Mouse (Mus musculus): ENCODE measurements around the gene Npas4. TPM values are rescaled to one million over a fixed set of nuclear protein-coding genes. Genes with fewer than 3 reads are reported as not detected.
A peak's percentile ranks its signal among the peaks of the same experiment; 100 is the strongest.
"Not testable (repeated sequence)": the region's sequence is repeated elsewhere in the genome, so short reads cannot be mapped to it uniquely, and the experiment has no call there.

The Npas4 gene
- polyA plus RNA-seq, 1 experiment from 2014 or later = 0.14 TPM

DNA sequence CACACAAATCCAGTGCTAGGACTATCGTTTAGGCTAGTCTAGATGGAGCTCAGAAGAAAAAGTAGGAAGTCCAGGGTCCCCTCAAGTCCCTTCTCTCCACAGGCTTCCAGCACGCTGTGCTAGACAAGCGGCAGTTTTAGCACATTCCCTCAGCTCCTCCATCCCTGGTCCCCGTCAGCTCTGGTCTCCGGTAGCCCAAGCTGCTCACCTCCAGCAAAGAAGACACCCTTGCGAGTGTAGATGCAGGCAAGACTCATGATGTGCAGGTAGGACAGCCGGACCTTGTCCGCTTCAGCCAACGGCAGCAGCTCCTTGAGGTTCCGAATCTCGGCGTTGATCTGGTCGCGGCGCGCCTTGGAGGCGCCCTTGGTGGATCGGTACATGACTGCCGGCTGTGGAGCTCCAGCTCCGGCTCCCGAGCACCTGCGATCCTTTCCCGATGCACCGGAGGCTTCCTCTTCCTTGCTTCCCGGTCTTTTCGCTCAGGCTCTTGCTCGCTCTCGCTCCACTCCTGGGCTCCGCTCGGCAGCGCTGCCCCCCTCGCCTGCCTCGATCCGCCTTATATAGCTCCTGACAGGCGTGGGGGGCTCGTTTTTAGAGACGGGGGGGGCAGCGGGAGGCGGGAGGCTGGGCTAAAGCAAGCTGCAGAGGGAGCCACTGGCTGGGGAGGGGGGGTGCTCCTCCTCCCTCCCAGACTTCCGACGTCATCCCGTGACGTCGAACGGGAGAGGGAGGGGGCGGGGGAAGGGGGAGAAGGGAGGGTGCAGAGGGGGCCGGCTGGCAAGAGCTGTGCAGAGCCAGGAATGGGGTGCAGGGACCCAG, 471 bp downstream of the Npas4 start:
- WGBS = 17% methylated on average over 47 of the region's 47 CpGs
- H3K27ac ChIP-seq = no peak overlapping the region
- no peaks in the 10 kb centered on the region for H3K9me3 ChIP-seq
- ATAC-seq (ENCODE audit: low FRiP score) = peak; percentile 73
- H3K4me1 ChIP-seq = peaks cover 15% of the 10 kb centered on the region
- H3K27me3 ChIP-seq = peaks cover 99% of the 10 kb centered on the region
- H3K4me2 ChIP-seq = peak overlapping the region; percentile 52
- H3K4me3 ChIP-seq (replicated peaks) = peak overlapping the region; percentile 37
- H3K9ac ChIP-seq = peak overlapping the region; percentile 22
- H3K36me3 ChIP-seq (replicated peaks) = no peaks in the 10 kb centered on the region

- H3K4me2 ChIP-seq = peak overlapping the region; percentile 52
- peak overlapping the region; percentile 37 for H3K4me3 ChIP-seq (replicated peaks)
- ATAC-seq (ENCODE audit: low FRiP score) = no peak
- 4% methylated on average over 13 of the region's 13 CpGs for WGBS
- H3K9me3 ChIP-seq = no peaks in the 10 kb centered on the region
- H3K27ac ChIP-seq = no peak overlapping the region
- no peak overlapping the region for H3K9ac ChIP-seq
- peaks cover 15% of the 10 kb centered on the region for H3K4me1 ChIP-seq
- H3K36me3 ChIP-seq (replicated peaks) = no peaks in the 10 kb centered on the region
- peaks cover 99% of the 10 kb centered on the region for H3K27me3 ChIP-seq
These were observed 1.1 kb downstream of the Npas4 start for GRCm38 (mm10) chr19:4989013-4989412.

GRCm38 (mm10) chr19:4981767-4982166, 8.3 kb downstream of the Npas4 start:
- Histone ChIP-seq H3K36me3 (replicated peaks) (no peaks in the 10 kb centered on the region), H3K9ac (no peak overlapping the region), H3K27ac (no peak overlapping the region), H3K4me2 (no peak overlapping the region), H3K4me3 (replicated peaks) (no peak overlapping the region), H3K4me1 (no peaks in the 10 kb centered on the region), H3K27me3 (peaks cover 43% of the 10 kb centered on the region), H3K9me3 (no peaks in the 10 kb centered on the region)
- no peak for ATAC-seq (ENCODE audit: low FRiP score)

GRCm38 (mm10) chr19:4968236-4968635, 21.9 kb downstream of the Npas4 start:
- no peaks in the 10 kb centered on the region for H3K9me3 ChIP-seq
- 0 out of 2 replicates have a peak, but pooled peaks cover 3% of the 10 kb centered on the region for H3K27me3 ChIP-seq
- no peak overlapping the region for H3K4me3 ChIP-seq (replicated peaks)
- H3K36me3 ChIP-seq (replicated peaks) = peaks cover 35% of the 10 kb centered on the region
- H3K27ac ChIP-seq = no peak overlapping the region
- ATAC-seq (ENCODE audit: low FRiP score) = no peak
- H3K9ac ChIP-seq = no peak overlapping the region
- WGBS = 82% methylated on average over 2 of the region's 2 CpGs
- H3K4me2 ChIP-seq = no peak overlapping the region
- H3K4me1 ChIP-seq = peaks cover 3% of the 10 kb centered on the region; the same call in 1 of the 2 replicates

- peak within 1 kb of the TSS; percentile 85 for H3K4me2 ChIP-seq
- no peaks in the 10 kb centered on the region for H3K9me3 ChIP-seq
- H3K27me3 ChIP-seq = peaks cover 11% of the 10 kb centered on the region; the same call in 1 of the 2 replicates
- peak; percentile 96 for ATAC-seq (ENCODE audit: low FRiP score)
- H3K36me3 ChIP-seq (replicated peaks) = peaks cover 26% of the 10 kb centered on the region
- peak within 1 kb of the TSS; percentile 84 for H3K9ac ChIP-seq
- under 1% methylated on average over 34 of the region's 34 CpGs for WGBS
- peak within 1 kb of the TSS; percentile 86 for H3K4me3 ChIP-seq (replicated peaks)
- H3K27ac ChIP-seq = peak within 1 kb of the TSS; percentile 83
- H3K4me1 ChIP-seq = peaks cover 10% of the 10 kb centered on the region
These were observed 28.1 kb downstream of the Npas4 start, which contains the start of gene Mrpl11 for GRCm38 (mm10) chr19:4961928-4962601. Mrpl11 (plus strand) TSS chr19:4962147.

DNA sequence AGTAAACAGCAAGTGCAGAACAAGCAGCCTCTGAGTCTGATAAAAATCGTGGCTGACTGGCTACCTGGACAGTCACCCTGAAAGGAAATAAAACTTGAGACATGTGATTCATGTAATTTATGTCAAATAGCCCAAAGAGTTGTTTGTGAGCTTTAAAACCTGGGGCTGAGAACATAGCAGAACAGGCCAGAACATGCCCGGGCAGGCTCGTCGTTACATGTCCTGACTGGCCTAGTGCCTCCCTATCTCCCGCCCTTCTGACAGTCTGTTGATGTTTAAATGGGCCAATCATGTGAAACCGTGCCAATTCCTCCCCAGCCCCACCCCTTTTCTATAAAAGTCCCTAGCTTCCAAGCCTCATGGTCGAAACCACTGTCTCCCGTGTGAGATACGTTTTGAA, 41.5 kb downstream of the Npas4 start:
- H3K27me3 ChIP-seq; H3K4me1 ChIP-seq; H3K4me3 ChIP-seq (replicated peaks); H3K36me3 ChIP-seq (replicated peaks); H3K9me3 ChIP-seq; ATAC-seq (ENCODE audit: low FRiP score); H3K9ac ChIP-seq; H3K27ac ChIP-seq; H3K4me2 ChIP-seq: not testable (repeated sequence)
- 85% methylated on average over 9 of the region's 9 CpGs for WGBS

GRCm38 (mm10) chr19:4945540-4945939, 44.6 kb downstream of the Npas4 start:
- 42% methylated on average over 6 of the region's 6 CpGs for WGBS
- Histone ChIP-seq H3K4me2 (no peak overlapping the region), H3K9ac (no peak overlapping the region), H3K27me3 (peaks cover 22% of the 10 kb centered on the region), H3K27ac (no peak overlapping the region), H3K4me3 (replicated peaks) (no peak overlapping the region), H3K4me1 (peaks cover 19% of the 10 kb centered on the region), H3K9me3 (no peaks in the 10 kb centered on the region), H3K36me3 (replicated peaks) (no peaks in the 10 kb centered on the region)
- ATAC-seq (ENCODE audit: low FRiP score) = no peak

DNA sequence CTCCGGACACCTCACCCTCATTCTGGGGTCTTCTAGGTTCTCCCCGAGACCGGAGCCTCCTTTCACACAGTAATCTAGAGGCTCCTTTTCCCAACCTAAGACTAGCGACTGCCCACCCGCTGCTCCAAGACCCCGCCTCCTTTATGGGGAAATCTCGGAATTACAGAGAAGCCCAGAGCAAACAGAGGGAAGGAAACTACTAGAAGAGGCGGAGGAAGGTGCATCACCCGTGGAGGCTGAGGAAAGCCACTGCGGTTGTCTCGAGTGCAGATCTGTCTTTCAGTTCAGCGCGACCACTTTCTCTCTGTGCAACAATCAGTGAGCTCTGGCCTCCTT, 46.9 kb downstream of the Npas4 start:
- H3K4me2 ChIP-seq = peak overlapping the region; percentile 98
- ATAC-seq (ENCODE audit: low FRiP score) = no peak; the same call in 1 of the 2 replicates
- no peaks in the 10 kb centered on the region for H3K36me3 ChIP-seq (replicated peaks)
- H3K4me3 ChIP-seq (replicated peaks) = peak overlapping the region; percentile 67
- no peak overlapping the region for H3K27ac ChIP-seq
- peaks cover 19% of the 10 kb centered on the region for H3K4me1 ChIP-seq
- H3K27me3 ChIP-seq = peaks cover 29% of the 10 kb centered on the region
- peak overlapping the region; percentile 68; the same call in 1 of the 2 replicates for H3K9ac ChIP-seq
- H3K9me3 ChIP-seq = no peaks in the 10 kb centered on the region
- 7% methylated on average over 13 of the region's 13 CpGs for WGBS

- Histone ChIP-seq H3K4me3 (replicated peaks) (peak within 1 kb of the TSS; percentile 67), H3K4me1 (peaks cover 19% of the 10 kb centered on the region), H3K9ac (peak within 1 kb of the TSS; percentile 68), H3K27me3 (peaks cover 29% of the 10 kb centered on the region), H3K9me3 (no peaks in the 10 kb centered on the region), H3K27ac (0 out of 2 replicates have a peak within 1 kb of the TSS, but pooled peaks have one; percentile 36), H3K36me3 (replicated peaks) (no peaks in the 10 kb centered on the region), H3K4me2 (peak within 1 kb of the TSS; percentile 98)
- WGBS = under 1% methylated on average over 54 of the region's 55 CpGs
- peak; percentile 95 for ATAC-seq (ENCODE audit: low FRiP score)
These were observed 47.4 kb downstream of the Npas4 start, which contains the start of gene Peli3 for GRCm38 (mm10) chr19:4942551-4943252. Peli3 (minus strand) TSS chr19:4943127.

- Histone ChIP-seq H3K4me1 (peaks cover 10% of the 10 kb centered on the region), H3K4me3 (replicated peaks) (no peak overlapping the region), H3K27me3 (peaks cover 26% of the 10 kb centered on the region), H3K4me2 (no peak overlapping the region), H3K27ac (no peak overlapping the region), H3K9ac (no peak overlapping the region), H3K36me3 (replicated peaks) (no peaks in the 10 kb centered on the region), H3K9me3 (no peaks in the 10 kb centered on the region)
- WGBS = 85% methylated on average over 17 of the region's 17 CpGs
- no peak for ATAC-seq (ENCODE audit: low FRiP score)
These were observed 52.4 kb downstream of the Npas4 start for GRCm38 (mm10) chr19:4937444-4938310.

GRCm38 (mm10) chr19:4936896-4937295, 53.2 kb downstream of the Npas4 start:
- H3K27me3 ChIP-seq = peaks cover 18% of the 10 kb centered on the region
- H3K9ac ChIP-seq = no peak overlapping the region
- 85% methylated on average over 2 of the region's 2 CpGs for WGBS
- no peaks in the 10 kb centered on the region for H3K9me3 ChIP-seq
- H3K4me1 ChIP-seq = 0 out of 2 replicates have a peak, but pooled peaks cover 3% of the 10 kb centered on the region
- no peaks in the 10 kb centered on the region for H3K36me3 ChIP-seq (replicated peaks)
- no peak overlapping the region for H3K4me2 ChIP-seq
- ATAC-seq (ENCODE audit: low FRiP score) = no peak
- H3K27ac ChIP-seq = no peak overlapping the region
- no peak overlapping the region for H3K4me3 ChIP-seq (replicated peaks)
